Mouse (Mus musculus) neural tube, embryonic 11.5 days (tissue): Measurements from ENCODE around the gene Smg9. TPM values are rescaled to one million over a fixed set of nuclear protein-coding genes. Genes with fewer than 3 reads are reported as not detected.

Experiments
- ATAC-seq: fragments of 200-750 bp; cut with Nextera tagmentation; 2 replicates; pipeline ENCODE4 v1.8.0; 2017; ENCODE audit warnings: moderate number of reproducible peaks, mild to moderate bottlenecking, moderate TSS enrichment, moderate library complexity; ENCODE audit not compliant: insufficient read depth, low FRiP score, low TSS enrichment
- DNase-seq: peaks from one replicate; pipeline ENCODE4 v3.0.0-alpha.2; 2015; ENCODE audit warnings: low spot score
- H3K27ac ChIP-seq: fragments of 300-500 bp; sonication (generic); 2 replicates; pipeline ENCODE4 v1.5.1; 2014; ENCODE audit warnings: low read depth, mild to moderate bottlenecking, low read length
- H3K27me3 ChIP-seq: fragments of 300-500 bp; sonication (generic); 2 replicates; pipeline ENCODE4 v1.6.1; 2014; ENCODE audit warnings: mild to moderate bottlenecking, low read length, mixed read lengths; ENCODE audit not compliant: control insufficient read depth, insufficient read depth
- H3K36me3 ChIP-seq: fragments of 300-500 bp; sonication (generic); 2 replicates; pipeline ENCODE4 v1.6.1; 2014; ENCODE audit warnings: mild to moderate bottlenecking, low read length, moderate library complexity, mixed read lengths; ENCODE audit not compliant: control insufficient read depth, insufficient read depth
- H3K4me1 ChIP-seq: fragments of 300-500 bp; sonication (generic); 2 replicates; pipeline ENCODE4 v1.6.1; 2014; ENCODE audit warnings: low read length, mixed read lengths; ENCODE audit not compliant: control insufficient read depth, insufficient read depth
- H3K4me2 ChIP-seq: fragments of 300-500 bp; sonication (generic); 2 replicates; pipeline ENCODE4 v1.6.1; 2014; ENCODE audit warnings: low read depth, mild to moderate bottlenecking, moderate library complexity
- H3K4me3 ChIP-seq: fragments of 300-500 bp; sonication (generic); 2 replicates; pipeline ENCODE4 v1.5.1; 2014; ENCODE audit warnings: low read depth, low read length
- H3K9ac ChIP-seq: fragments of 300-500 bp; sonication (generic); 2 replicates; pipeline ENCODE4 v1.6.1; 2014; ENCODE audit warnings: mild to moderate bottlenecking, low read length
- H3K9me3 ChIP-seq: fragments of 300-500 bp; sonication (generic); 2 replicates; pipeline ENCODE4 v1.6.1; 2016; ENCODE audit warnings: low read length; ENCODE audit not compliant: control insufficient read depth
- WGBS: fragments of 180-500 bp; shearing (Covaris S2); extraction: QIAGEN DNeasy Blood & Tissue Kit; methylation state at CpG from one replicate; pipeline ENCODE4 v1.1.7; 2014; 5-methylcytosine and 5-hydroxymethylcytosine counted together
- polyA plus RNA-seq: library from polyadenylated mRNA; unstranded; fragments of >200 nt; fragmentation: Nextera tagmentation; extraction: Ambion mirVana; gene quantifications from 2 replicates; pipeline ENCODE4 v1.2.1, GENCODE M21; 2014

The Smg9 gene
- polyA plus RNA-seq, 1 experiment from 2014 or later = 21.8 TPM

- Histone ChIP-seq H3K9ac (no peak overlapping the region), H3K9me3 (no peaks in the 10 kb centered on the region), H3K27me3 (no peaks in the 10 kb centered on the region), H3K4me1 (no peaks in the 10 kb centered on the region), H3K27ac (no peak overlapping the region), H3K4me2 (no peak overlapping the region), H3K36me3 (no peaks in the 10 kb centered on the region), H3K4me3 (no peak overlapping the region)
- DNase-seq (no peak), ATAC-seq (no peak)
- 81% methylated on average over 10 of the region's 10 CpGs for WGBS
Measured at GRCm38 (mm10) chr7:24437981-24438380, 38.6 kb downstream of the Smg9 start.

GRCm38 (mm10) chr7:24439191-24439590 lies 39.8 kb downstream of the Smg9 start:
- H3K27ac ChIP-seq = no peak overlapping the region
- H3K4me2 ChIP-seq = no peak overlapping the region
- no peaks in the 10 kb centered on the region for H3K36me3 ChIP-seq
- no peaks in the 10 kb centered on the region for H3K4me1 ChIP-seq
- 83% methylated on average over 6 of the region's 6 CpGs for WGBS
- ATAC-seq (no peak), DNase-seq (no peak)
- no peaks in the 10 kb centered on the region for H3K9me3 ChIP-seq
- no peak overlapping the region for H3K4me3 ChIP-seq
- no peak overlapping the region for H3K9ac ChIP-seq
- no peaks in the 10 kb centered on the region for H3K27me3 ChIP-seq

- Histone ChIP-seq H3K4me2 (no peak overlapping the region), H3K9ac (no peak overlapping the region), H3K9me3 (no peaks in the 10 kb centered on the region), H3K27me3 (no peaks in the 10 kb centered on the region), H3K4me1 (no peaks in the 10 kb centered on the region), H3K4me3 (no peak overlapping the region), H3K36me3 (no peaks in the 10 kb centered on the region), H3K27ac (no peak overlapping the region)
- ATAC-seq = no peak
- no peak for DNase-seq
- WGBS = 78% methylated on average over 7 of the region's 7 CpGs
Measured at GRCm38 (mm10) chr7:24439891-24440290, 40.5 kb downstream of the Smg9 start.

- 6% methylated on average over 1 of the region's 1 CpGs for WGBS
- no peaks in the 10 kb centered on the region for H3K4me1 ChIP-seq
- no peaks in the 10 kb centered on the region for H3K36me3 ChIP-seq
- no peak overlapping the region for H3K9ac ChIP-seq
- no peak overlapping the region for H3K27ac ChIP-seq
- peak; percentile 64 for DNase-seq
- no peak overlapping the region for H3K4me2 ChIP-seq
- no peak overlapping the region for H3K4me3 ChIP-seq
- ATAC-seq = no peak
- H3K27me3 ChIP-seq = no peaks in the 10 kb centered on the region
- no peaks in the 10 kb centered on the region for H3K9me3 ChIP-seq
Measured at GRCm38 (mm10) chr7:24441785-24442184, 42.4 kb downstream of the Smg9 start.

GRCm38 (mm10) chr7:24442313-24442712 lies 42.9 kb downstream of the Smg9 start:
- DNase-seq = no peak
- no peak overlapping the region for H3K4me3 ChIP-seq
- H3K9ac ChIP-seq = no peak overlapping the region
- H3K9me3 ChIP-seq = no peaks in the 10 kb centered on the region
- no peaks in the 10 kb centered on the region for H3K36me3 ChIP-seq
- no peaks in the 10 kb centered on the region for H3K27me3 ChIP-seq
- no peak overlapping the region for H3K27ac ChIP-seq
- H3K4me2 ChIP-seq = no peak overlapping the region
- ATAC-seq = no peak
- WGBS = 84% methylated on average over 8 of the region's 8 CpGs
- no peaks in the 10 kb centered on the region for H3K4me1 ChIP-seq

- 91% methylated on average over 9 of the region's 9 CpGs for WGBS
- Histone ChIP-seq H3K4me3 (no peak overlapping the region), H3K27me3 (no peaks in the 10 kb centered on the region), H3K27ac (no peak overlapping the region), H3K9ac (no peak overlapping the region), H3K4me2 (no peak overlapping the region), H3K9me3 (no peaks in the 10 kb centered on the region), H3K36me3 (no peaks in the 10 kb centered on the region), H3K4me1 (no peaks in the 10 kb centered on the region)
- ATAC-seq (no peak), DNase-seq (no peak)
Measured at GRCm38 (mm10) chr7:24445266-24445926, 46.0 kb downstream of the Smg9 start.

- Histone ChIP-seq H3K4me2 (no peak overlapping the region), H3K9ac (no peak overlapping the region), H3K27ac (no peak overlapping the region), H3K36me3 (no peaks in the 10 kb centered on the region), H3K27me3 (no peaks in the 10 kb centered on the region), H3K4me3 (no peak overlapping the region), H3K4me1 (no peaks in the 10 kb centered on the region), H3K9me3 (no peaks in the 10 kb centered on the region)
- 81% methylated on average over 7 of the region's 7 CpGs for WGBS
- DNase-seq = no peak
- no peak for ATAC-seq
Measured at GRCm38 (mm10) chr7:24446697-24447340, 47.4 kb downstream of the Smg9 start.

- no peak for ATAC-seq
- WGBS = 66% methylated on average over 14 of the region's 14 CpGs
Measured at GRCm38 (mm10) chr7:24448782-24449517, 49.5 kb downstream of the Smg9 start.

More at GRCm38 (mm10) chr7:24448782-24449517, 49.5 kb downstream of the Smg9 start:
- no peak overlapping the region for H3K4me2 ChIP-seq
- H3K4me1 ChIP-seq = no peaks in the 10 kb centered on the region
- H3K36me3 ChIP-seq = no peaks in the 10 kb centered on the region
- DNase-seq = no peak
- H3K9ac ChIP-seq = no peak overlapping the region
- no peak overlapping the region for H3K27ac ChIP-seq
- no peaks in the 10 kb centered on the region for H3K9me3 ChIP-seq
- no peaks in the 10 kb centered on the region for H3K27me3 ChIP-seq
- H3K4me3 ChIP-seq = no peak overlapping the region
